Mouse (Mus musculus): ENCODE data around the gene Zfp960.
"Not testable (repeated sequence)": the region's sequence is repeated elsewhere in the genome, so short reads cannot be mapped to it uniquely, and the experiment has no call there.

DNA sequence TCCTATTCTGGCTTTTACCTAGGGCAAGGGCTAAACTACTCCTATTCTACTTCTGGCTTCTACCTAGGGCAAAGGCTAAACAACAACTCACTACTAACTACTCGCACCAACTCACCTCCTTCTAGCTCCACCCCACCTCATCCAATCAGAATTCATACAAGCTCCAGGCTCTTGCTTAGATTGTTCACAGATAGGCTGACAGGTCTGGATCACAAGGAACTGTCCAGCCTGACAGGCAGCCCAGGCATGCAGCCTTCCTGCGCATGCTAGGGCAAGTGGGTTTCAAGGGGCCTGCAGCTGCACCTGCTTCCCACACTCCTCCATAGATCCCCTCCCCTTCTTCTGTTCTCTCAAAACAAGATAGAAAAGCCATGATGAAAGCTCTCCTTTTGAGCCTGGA, 45.8 kb upstream of the Zfp960 start:
- not testable (repeated sequence) for TF ChIP-seq CTCF, EP300 (IDR thresholded peaks at IDR 0.05)
